Mouse (Mus musculus) liver, postnatal 0 days (tissue): Measurements from ENCODE around the gene Lyve1.

ENCODE experiments used
- CTCF ChIP-seq: sonication (generic); IDR thresholded peaks from 2 replicates; pipeline ENCODE4 v1.5.1; 2016; ENCODE audit warnings: antibody characterized with exemption, low read depth
- EP300 ChIP-seq: IDR thresholded peaks from 2 replicates; pipeline ENCODE4 v1.6.1; 2016; ENCODE audit warnings: antibody characterized with exemption, low read depth, mild to moderate bottlenecking

DNA sequence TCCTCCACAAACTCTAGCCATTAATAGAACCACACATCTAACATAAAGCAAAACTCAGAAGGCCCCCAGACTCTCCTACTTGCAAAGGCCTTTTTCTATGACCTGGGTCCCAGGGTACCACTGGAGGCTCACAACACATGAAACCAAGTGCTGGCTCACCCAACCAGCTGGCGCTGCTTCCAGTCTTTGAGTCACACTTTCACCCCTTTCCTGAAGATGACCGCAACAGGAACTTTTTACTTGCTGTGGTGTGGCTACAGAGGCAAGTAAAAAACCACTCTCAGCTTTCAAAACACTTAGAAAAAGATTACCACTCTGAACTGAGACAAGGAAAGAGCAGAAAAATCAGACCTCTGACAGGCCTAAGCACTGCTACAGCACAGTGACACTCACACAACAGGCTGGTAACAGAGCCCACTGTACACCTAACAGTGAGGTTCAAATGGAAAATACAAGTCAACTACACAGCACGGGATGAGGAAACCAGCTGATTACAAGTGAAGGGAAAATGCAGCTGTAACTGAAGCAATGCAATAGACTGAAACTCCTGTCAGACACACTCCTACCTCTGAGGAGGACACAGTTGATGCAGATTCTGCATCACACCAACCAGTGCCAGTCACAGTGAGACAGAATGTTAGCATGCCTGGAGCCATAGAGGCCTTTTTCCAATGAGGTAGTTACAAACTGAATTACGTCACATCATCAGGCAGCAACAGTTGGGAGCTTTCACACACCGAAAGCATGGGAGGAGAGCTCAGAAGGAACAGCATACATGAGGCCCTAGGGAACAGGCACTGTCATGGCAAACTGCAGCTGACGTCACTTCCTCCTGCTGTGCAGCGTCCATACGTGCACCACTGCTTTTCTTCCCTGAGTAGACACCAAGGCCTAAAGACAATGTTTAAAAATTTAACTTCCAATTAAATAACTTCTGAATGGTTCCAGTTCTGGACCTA is 38.8 kb downstream of the Lyve1 start:
- TF ChIP-seq EP300 = no peak
- no peak for TF ChIP-seq CTCF
